In genomic region chr2:168734023-168734422, GRCm38 (mm10) we compare ENCODE assay signal across 10 mouse cellular contexts. TPM values are rescaled to one million over a fixed set of nuclear protein-coding genes. Genes with fewer than 3 reads are reported as not detected.
DNase-seq lines count a peak whose midpoint lies in the region; ATAC-seq lines count a peak whose summit lies in the region.
"Had no signal": no experiment of that assay in that cellular context is flagged by ENCODE, and none has a peak within 500 bp of the region (broad histone marks: within the 10 kb centered on the region; RNA-seq: fewer than 3 reads in every experiment).

No protein-coding gene starts in this region.

- no peak overlapping the region for H3K9ac ChIP-seq in kidney, embryonic 16.5 days (replicated peaks; ENCODE audit: low read length)
- H3K9ac ChIP-seq in lung, embryonic 16.5 days (ENCODE audit: low read length), result peak overlapping the region; percentile 4; the same call in 1 of the 2 replicates
- H3K9ac ChIP-seq: embryonic facial prominence, embryonic 13.5 days had no signal

- H3K27ac ChIP-seq in kidney, embryonic 16.5 days (ENCODE audit: low read length), result no peak overlapping the region
- H3K27ac ChIP-seq in heart, embryonic 10.5 days, result peak overlapping the region; percentile 16; the same call in 1 of the 2 replicates
- H3K27ac ChIP-seq in lung, embryonic 16.5 days (ENCODE audit: low read length), result no peak overlapping the region
- H3K27ac ChIP-seq: embryonic facial prominence, embryonic 13.5 days had no signal

- H3K4me1 ChIP-seq in kidney, embryonic 16.5 days (ENCODE audit: insufficient read depth, low read length), result no peaks in the 10 kb centered on the region
- peaks cover 14% of the 10 kb centered on the region for H3K4me1 ChIP-seq in heart, embryonic 10.5 days
- peaks cover 7% of the 10 kb centered on the region for H3K4me1 ChIP-seq in lung, embryonic 16.5 days (replicated peaks; ENCODE audit: control insufficient read depth, insufficient read depth, low read length)

- no peak overlapping the region for H3K4me2 ChIP-seq in kidney, embryonic 16.5 days (replicated peaks; ENCODE audit: low read depth, low read length)
- H3K4me2 ChIP-seq in lung, embryonic 16.5 days (ENCODE audit: low read depth, low read length), result no peak overlapping the region
- H3K4me2 ChIP-seq: embryonic facial prominence, embryonic 13.5 days had no signal

- H3K9me3 ChIP-seq in kidney, embryonic 16.5 days (ENCODE audit: low read length), result no peaks in the 10 kb centered on the region
- no peaks in the 10 kb centered on the region for H3K9me3 ChIP-seq in heart, embryonic 10.5 days
- peaks cover 3% of the 10 kb centered on the region; the same call in 1 of the 2 replicates for H3K9me3 ChIP-seq in lung, embryonic 16.5 days (ENCODE audit: control insufficient read depth, low read length)
- H3K9me3 ChIP-seq: embryonic facial prominence, embryonic 13.5 days had no signal

- H3K36me3 ChIP-seq in kidney, embryonic 16.5 days (ENCODE audit: insufficient read depth, low read length), result no peaks in the 10 kb centered on the region
- H3K36me3 ChIP-seq in heart, embryonic 10.5 days, result no peaks in the 10 kb centered on the region
- H3K36me3 ChIP-seq in lung, embryonic 16.5 days (ENCODE audit: control insufficient read depth, insufficient read depth, low read length), result no peaks in the 10 kb centered on the region

- no peak for ATAC-seq in kidney, embryonic 16.5 days (ENCODE audit: low FRiP score, low TSS enrichment)
- peak; percentile 61; the same call in 1 of the 2 replicates for ATAC-seq in lung, embryonic 16.5 days (ENCODE audit: low read depth)
- no peak for ATAC-seq in CD4-positive, CD25-positive, alpha-beta regulatory T cell, adult 4 months
- ATAC-seq in megakaryocyte, adult 5-6 weeks (ENCODE audit: poor library complexity, severe bottlenecking), result no peak

- DNase-seq in kidney, adult 18-20 months, result peak; percentile 66
- DNase-seq in adrenal gland, postnatal 14 days, result peak; percentile 80
- DNase-seq in heart, embryonic 10.5 days (ENCODE audit: low spot score), result no peak
- DNase-seq in urinary bladder, adult 2 months (ENCODE audit: low spot score), result no peak

- H3K27me3 ChIP-seq in kidney, embryonic 16.5 days (ENCODE audit: insufficient read depth, low read length), result no peaks in the 10 kb centered on the region
- no peaks in the 10 kb centered on the region for H3K27me3 ChIP-seq in heart, embryonic 10.5 days (ENCODE audit: insufficient read depth, poor library complexity, severe bottlenecking)
- H3K27me3 ChIP-seq in lung, embryonic 16.5 days (ENCODE audit: control insufficient read depth, insufficient read depth, low read depth, low read length), result no peaks in the 10 kb centered on the region
- H3K27me3 ChIP-seq: embryonic facial prominence, embryonic 13.5 days had no signal

- WGBS in kidney, embryonic 16.5 days, result 55% methylated on average over 11 of the region's 11 CpGs
- 46% methylated on average over 11 of the region's 11 CpGs for WGBS in heart, embryonic 10.5 days
- 20% methylated on average over 11 of the region's 11 CpGs for WGBS in lung, embryonic 16.5 days

- no peak overlapping the region for H3K4me3 ChIP-seq in kidney, embryonic 16.5 days (ENCODE audit: low read length)
- no peak overlapping the region for H3K4me3 ChIP-seq in heart, embryonic 10.5 days
- no peak overlapping the region for H3K4me3 ChIP-seq in lung, embryonic 16.5 days (ENCODE audit: low read length)
- H3K4me3 ChIP-seq: embryonic facial prominence, embryonic 13.5 days had no signal

RNA-seq across cellular contexts. Expression of gene Atp9a, which starts 8.2 kb away (rescaled TPM):
- 10.3 and 12.4 TPM in 2 replicates for polyA plus RNA-seq in kidney, embryonic 16.5 days (2015; fragmentation: Nextera tagmentation; extraction: Ambion mirVana)
- 64.8 and 68.9 TPM in 2 replicates for total RNA-seq in adrenal gland, postnatal 14 days (2021)
- 8.9 and 11.8 TPM in 2 replicates for polyA plus RNA-seq in heart, embryonic 10.5 days (2016; fragmentation: Nextera tagmentation; extraction: Ambion mirVana)
- polyA plus RNA-seq in lung, embryonic 16.5 days (2015; fragmentation: Nextera tagmentation; extraction: Ambion mirVana), result 12.2 and 13.8 TPM in 2 replicates
- 10 to 100 TPM in 1 of 2 experiments, 1 to 10 TPM in 1; 7.9 to 16.2 TPM for polyA plus RNA-seq in CD4-positive, CD25-positive, alpha-beta regulatory T cell, adult 4 months (2017; shearing (Covaris generic))
- polyA plus RNA-seq in urinary bladder, adult 2 months (2012; rRNA removed), result 32.4 and 42.3 TPM in 2 replicates
- 0.04 and 0.14 TPM in 2 replicates for total RNA-seq in megakaryocyte, adult 5-6 weeks (2015)
- total RNA-seq in megakaryocyte, adult 5-6 weeks (2017), result 0.16 and 0.18 TPM in 2 replicates

RNA-seq across cellular contexts. Expression of gene Sall4, which starts 33.7 kb away (rescaled TPM):
- polyA plus RNA-seq in kidney, embryonic 16.5 days (2015; fragmentation: Nextera tagmentation; extraction: Ambion mirVana), result 0.09 and 0.23 TPM in 2 replicates
- not detected in 2 replicates for total RNA-seq in adrenal gland, postnatal 14 days (2021)
- polyA plus RNA-seq in heart, embryonic 10.5 days (2016; fragmentation: Nextera tagmentation; extraction: Ambion mirVana), result 10.6 and 21.6 TPM in 2 replicates
- polyA plus RNA-seq in lung, embryonic 16.5 days (2015; fragmentation: Nextera tagmentation; extraction: Ambion mirVana), result 0.41 TPM in 1 of 2 replicates, not detected in the other
- under 1 TPM in 1 of 2 experiments, not detected in 1; 0.23 TPM for polyA plus RNA-seq in CD4-positive, CD25-positive, alpha-beta regulatory T cell, adult 4 months (2017; shearing (Covaris generic))
- polyA plus RNA-seq in urinary bladder, adult 2 months (2012; rRNA removed), result 0.15 and 0.16 TPM in 2 replicates
- not detected in 2 replicates for total RNA-seq in megakaryocyte, adult 5-6 weeks (2015)
- not detected in 2 replicates for total RNA-seq in megakaryocyte, adult 5-6 weeks (2017)
- total RNA-seq: neutrophil, adult 5-6 weeks had no signal

Comparison
In these comparisons a context has a peak if more than half of its experiments do, and no peak if none do; other contexts are left out.
1. DNase-seq: peak in kidney, adult 18-20 months (single experiment) and adrenal gland, postnatal 14 days (single experiment); none in heart, embryonic 10.5 days (single experiment) and urinary bladder, adult 2 months (single experiment).